ENCODE assay signal across 8 mouse cellular contexts in the genomic region with DNA sequence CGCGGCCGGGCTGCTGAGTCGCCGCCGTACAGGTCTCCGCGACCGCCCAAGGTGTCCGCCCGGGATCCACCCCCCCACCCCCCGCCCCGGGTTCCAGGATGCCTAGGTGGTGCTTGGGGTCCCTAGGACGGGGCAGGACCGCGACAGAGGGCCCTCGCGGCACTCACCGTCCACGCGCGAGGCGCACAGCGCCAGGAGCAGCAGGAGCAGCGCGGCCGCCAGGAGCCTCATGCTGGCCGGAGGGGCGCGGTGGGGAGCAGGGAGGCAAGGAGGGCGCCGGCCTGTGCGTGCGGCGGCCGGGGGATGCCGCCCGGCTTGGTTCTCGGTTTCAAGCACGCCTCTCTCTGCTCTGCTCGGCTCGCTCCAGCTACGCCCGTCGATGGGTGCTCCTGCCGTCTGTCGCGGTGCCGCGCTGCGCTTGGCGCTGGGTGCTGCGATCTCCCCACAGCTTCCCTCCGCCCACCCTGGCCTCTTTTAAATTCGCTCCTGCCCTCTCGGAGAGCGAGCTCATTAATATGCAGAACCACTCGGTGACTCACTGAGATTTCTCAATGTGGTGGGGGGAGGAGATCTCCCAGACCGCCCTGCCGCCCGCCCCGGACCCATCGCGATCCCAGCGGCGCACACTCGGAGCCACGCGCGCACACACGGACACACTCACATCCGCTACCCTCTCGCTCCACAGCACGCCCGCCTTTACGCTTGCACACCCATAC. TPM values are rescaled to one million over a fixed set of nuclear protein-coding genes. Genes with fewer than 3 reads are reported as not detected.
DNase-seq lines count a peak whose midpoint lies in the region; ATAC-seq and TF ChIP-seq lines count a peak whose summit lies in the region.

A gene (minus strand): TSS at position 609 of the 716 bp plus-strand sequence.

- peaks cover 4% of the 10 kb centered on the region; the same call in 1 of the 2 replicates for H3K4me1 ChIP-seq in hindbrain, embryonic 14.5 days (replicated peaks; ENCODE audit: control insufficient read depth, insufficient read depth, low read length)

- H3K4me2 ChIP-seq in hindbrain, embryonic 14.5 days (replicated peaks) = peak within 1 kb of the TSS; percentile 74

- H3K27ac ChIP-seq in gastrocnemius, adult 2 months = peak within 1 kb of the TSS; percentile 54
- no peak within 1 kb of the TSS for H3K27ac ChIP-seq in hindbrain, embryonic 14.5 days

- no peaks in the 10 kb centered on the region for H3K36me3 ChIP-seq in hindbrain, embryonic 14.5 days (replicated peaks; ENCODE audit: control insufficient read depth, insufficient read depth)

- peak within 1 kb of the TSS; percentile 68 for H3K4me3 ChIP-seq in gastrocnemius, adult 2 months
- peak within 1 kb of the TSS; percentile 41 for H3K4me3 ChIP-seq in hindbrain, embryonic 14.5 days (replicated peaks; ENCODE audit: low read length)

- H3K9me3 ChIP-seq in hindbrain, embryonic 14.5 days (ENCODE audit: control insufficient read depth, low read length) = no peaks in the 10 kb centered on the region

- H3K27me3 ChIP-seq in hindbrain, embryonic 14.5 days (ENCODE audit: control insufficient read depth, insufficient read depth, low read length) = peaks cover 59% of the 10 kb centered on the region

- TF ChIP-seq CTCF in gastrocnemius, adult 2 months (IDR thresholded peaks at IDR 0.05) = no peak

- H3K9ac ChIP-seq in hindbrain, embryonic 14.5 days = peak within 1 kb of the TSS; percentile 55

- intact Hi-C loops in gastrocnemius, adult 2 months (cut with DNase I) = no loop called here

- peak; percentile 49 for DNase-seq in WW6 (ENCODE audit: low read depth, low spot score)
- DNase-seq in cerebellum, adult 9-11 months = peak; percentile 23
- peak; percentile 67 for DNase-seq in gastrocnemius, adult 2 months
- DNase-seq in hindbrain, embryonic 14.5 days (ENCODE audit: low spot score) = no peak
- DNase-seq in layer of hippocampus, postnatal 36 days = peak; percentile 64 to 65
- DNase-seq in lung, postnatal 14 days = peak; percentile 52
- DNase-seq in right cerebral cortex, postnatal 4 days = peak; percentile 55
- DNase-seq in thymus, postnatal 36 days = no peak

- under 1% methylated on average over 68 of the region's 76 CpGs for WGBS in hindbrain, embryonic 14.5 days

- ATAC-seq in hindbrain, embryonic 14.5 days (ENCODE audit: low FRiP score) = peak; percentile 57; the same call in 1 of the 2 replicates

RNA-seq across cellular contexts. Expression of the gene that starts here (rescaled TPM):
- total RNA-seq in gastrocnemius, adult 2 months (2021) = 10 to 100 TPM; 30.7 to 35.6 TPM
- 2.2 and 5.8 TPM in 2 replicates for polyA plus RNA-seq in hindbrain, embryonic 14.5 days (2014; fragmentation: Nextera tagmentation; extraction: Ambion mirVana)
- total RNA-seq in layer of hippocampus, postnatal 36 days (2021) = 100 to 1,000 TPM; 121 to 127 TPM

Comparison
In these comparisons a context has a peak if more than half of its experiments do, and no peak if none do; other contexts are left out.
1. DNase-seq: peak in WW6 (single experiment), cerebellum, adult 9-11 months (single experiment), gastrocnemius, adult 2 months (single experiment), layer of hippocampus, postnatal 36 days (2 of 2), lung, postnatal 14 days (single experiment) and right cerebral cortex, postnatal 4 days (single experiment); none in hindbrain, embryonic 14.5 days (single experiment) and thymus, postnatal 36 days (0 of 2).